ENCODE assay signal across 22 mouse cellular contexts in genomic region chr7:13056913-13057700, GRCm38 (mm10). TPM values are rescaled to one million over a fixed set of nuclear protein-coding genes. Genes with fewer than 3 reads are reported as not detected.
A peak's percentile ranks its signal among the peaks of the same experiment; 100 is the strongest.
DNase-seq lines count a peak whose midpoint lies in the region; ATAC-seq and TF ChIP-seq lines count a peak whose summit lies in the region.
"Had no signal": no experiment of that assay in that cellular context is flagged by ENCODE, and none has a peak within 500 bp of the region (broad histone marks: within the 10 kb centered on the region; RNA-seq: fewer than 3 reads in every experiment).

No protein-coding gene starts in this region.

- peak; percentile 43 for TF ChIP-seq CTCF in lung, embryonic 14.5 days (IDR thresholded peaks at IDR 0.05; ENCODE audit: low read depth)
- peak; percentile 6; the same call in 1 of the 2 replicates for TF ChIP-seq CTCF in embryonic fibroblast, embryonic 13.5 days (IDR thresholded peaks at IDR 0.05; ENCODE audit: borderline replicate concordance, insufficient read depth, low read length)

- no peak for ATAC-seq in lung, embryonic 14.5 days (ENCODE audit: insufficient read depth)
- ATAC-seq in kidney, embryonic 16.5 days (ENCODE audit: low FRiP score, low TSS enrichment): no peak
- ATAC-seq: intestine, embryonic 16.5 days; Patski had no signal

- no peak overlapping the region for H3K4me2 ChIP-seq in lung, embryonic 14.5 days
- H3K4me2 ChIP-seq in kidney, embryonic 16.5 days (replicated peaks; ENCODE audit: low read depth, low read length): no peak overlapping the region
- H3K4me2 ChIP-seq: heart, embryonic 13.5 days; hindbrain, embryonic 12.5 days; liver, embryonic 13.5 days; midbrain, embryonic 11.5 days had no signal

- no peak for TF ChIP-seq POLR2A in embryonic fibroblast, embryonic 13.5 days (IDR thresholded peaks at IDR 0.05; ENCODE audit: low read depth, low read length)

- H3K27ac ChIP-seq in heart, embryonic 10.5 days: no peak overlapping the region
- no peak overlapping the region for H3K27ac ChIP-seq in lung, embryonic 14.5 days (ENCODE audit: low read depth)
- H3K27ac ChIP-seq in embryonic fibroblast, embryonic 13.5 days (ENCODE audit: insufficient read depth, low read length): no peak overlapping the region
- H3K27ac ChIP-seq in kidney, embryonic 16.5 days (ENCODE audit: low read length): no peak overlapping the region
- H3K27ac ChIP-seq: heart, embryonic 13.5 days; hindbrain, embryonic 12.5 days; liver, embryonic 13.5 days had no signal

- no peak overlapping the region for H3K4me3 ChIP-seq in heart, embryonic 10.5 days
- no peak overlapping the region for H3K4me3 ChIP-seq in lung, embryonic 14.5 days (ENCODE audit: low read depth, low read length)
- no peak overlapping the region for H3K4me3 ChIP-seq in embryonic fibroblast, embryonic 13.5 days (ENCODE audit: insufficient read depth, low read length)
- H3K4me3 ChIP-seq in kidney, embryonic 16.5 days (ENCODE audit: low read length): no peak overlapping the region
- H3K4me3 ChIP-seq: heart, embryonic 13.5 days; hindbrain, embryonic 12.5 days; liver, embryonic 13.5 days had no signal

- no peaks in the 10 kb centered on the region for H3K27me3 ChIP-seq in heart, embryonic 10.5 days (ENCODE audit: insufficient read depth, poor library complexity, severe bottlenecking)
- no peaks in the 10 kb centered on the region for H3K27me3 ChIP-seq in lung, embryonic 14.5 days (ENCODE audit: insufficient read depth, low read length)
- no peaks in the 10 kb centered on the region for H3K27me3 ChIP-seq in kidney, embryonic 16.5 days (ENCODE audit: insufficient read depth, low read length)
- H3K27me3 ChIP-seq: heart, embryonic 13.5 days; hindbrain, embryonic 12.5 days; liver, embryonic 13.5 days; Patski had no signal

- no peaks in the 10 kb centered on the region for H3K36me3 ChIP-seq in heart, embryonic 10.5 days
- H3K36me3 ChIP-seq in lung, embryonic 14.5 days (ENCODE audit: insufficient read depth): no peaks in the 10 kb centered on the region
- H3K36me3 ChIP-seq in kidney, embryonic 16.5 days (ENCODE audit: insufficient read depth, low read length): no peaks in the 10 kb centered on the region
- H3K36me3 ChIP-seq: heart, embryonic 13.5 days; hindbrain, embryonic 12.5 days; liver, embryonic 13.5 days had no signal

- WGBS in heart, embryonic 10.5 days: 61% methylated on average over 8 of the region's 8 CpGs
- WGBS in lung, embryonic 14.5 days: 65% methylated on average over 8 of the region's 8 CpGs
- WGBS in kidney, embryonic 16.5 days: 50% methylated on average over 8 of the region's 8 CpGs

- no peaks in the 10 kb centered on the region for H3K9me3 ChIP-seq in heart, embryonic 10.5 days
- no peaks in the 10 kb centered on the region for H3K9me3 ChIP-seq in lung, embryonic 14.5 days (ENCODE audit: low read depth, low read length)
- no peaks in the 10 kb centered on the region for H3K9me3 ChIP-seq in kidney, embryonic 16.5 days (ENCODE audit: low read length)
- H3K9me3 ChIP-seq: heart, embryonic 13.5 days; hindbrain, embryonic 12.5 days; liver, embryonic 13.5 days had no signal

- H3K9ac ChIP-seq in lung, embryonic 14.5 days: no peak overlapping the region
- H3K9ac ChIP-seq in kidney, embryonic 16.5 days (replicated peaks; ENCODE audit: low read length): no peak overlapping the region
- H3K9ac ChIP-seq: heart, embryonic 13.5 days; hindbrain, embryonic 12.5 days; liver, embryonic 13.5 days had no signal

- H3K4me1 ChIP-seq in heart, embryonic 10.5 days: no peaks in the 10 kb centered on the region
- H3K4me1 ChIP-seq in lung, embryonic 14.5 days (ENCODE audit: insufficient read depth): no peaks in the 10 kb centered on the region
- no peaks in the 10 kb centered on the region for H3K4me1 ChIP-seq in embryonic fibroblast, embryonic 13.5 days (ENCODE audit: control insufficient read depth, insufficient read depth, low read length)
- peaks cover 3% of the 10 kb centered on the region; the same call in 1 of the 2 replicates for H3K4me1 ChIP-seq in kidney, embryonic 16.5 days (ENCODE audit: insufficient read depth, low read length)

- peak; percentile 81 for DNase-seq in heart, adult 11 months
- no peak for DNase-seq in heart, embryonic 10.5 days (ENCODE audit: low spot score)
- no peak for DNase-seq in lung, embryonic 14.5 days
- no peak for DNase-seq in lung, adult 18-20 months
- DNase-seq in ES-CJ7 (ENCODE audit: low read depth, low spot score): peak; percentile 77
- no peak for DNase-seq in B cell, adult 2 months
- DNase-seq: gastrocnemius, postnatal 25 days; kidney, postnatal 25 days; left cerebral cortex, postnatal 4 days; liver, embryonic 13.5 days; lung, postnatal 4 days; thymus, postnatal 4 days had no signal

RNA-seq across cellular contexts. Expression of gene Mzf1, which starts 2.5 kb away (rescaled TPM):
- polyA plus RNA-seq in heart, embryonic 10.5 days (2016; fragmentation: Nextera tagmentation; extraction: Ambion mirVana): 2.2 and 3.1 TPM in 2 replicates
- polyA plus RNA-seq in lung, embryonic 14.5 days (2014; fragmentation: Nextera tagmentation; extraction: Ambion mirVana): 2.3 and 3.3 TPM in 2 replicates
- polyA plus RNA-seq in embryonic fibroblast, embryonic 13.5 days (2011; ENCODE audit: insufficient read length, low read depth, missing spikeins): 0.80 and 1.0 TPM in 2 replicates
- 3.8 and 5.1 TPM in 2 replicates for polyA plus RNA-seq in kidney, embryonic 16.5 days (2015; fragmentation: Nextera tagmentation; extraction: Ambion mirVana)

RNA-seq across cellular contexts. Expression of gene Ube2m, which starts 19.0 kb away (rescaled TPM):
- 159 and 189 TPM in 2 replicates for polyA plus RNA-seq in heart, embryonic 10.5 days (2016; fragmentation: Nextera tagmentation; extraction: Ambion mirVana)
- polyA plus RNA-seq in lung, embryonic 14.5 days (2014; fragmentation: Nextera tagmentation; extraction: Ambion mirVana): 150 and 168 TPM in 2 replicates
- 273 and 288 TPM in 2 replicates for polyA plus RNA-seq in embryonic fibroblast, embryonic 13.5 days (2011; ENCODE audit: insufficient read length, low read depth, missing spikeins)
- polyA plus RNA-seq in kidney, embryonic 16.5 days (2015; fragmentation: Nextera tagmentation; extraction: Ambion mirVana): 30.4 and 54.9 TPM in 2 replicates

RNA-seq across cellular contexts. Expression of gene Chmp2a, which starts 22.5 kb away (rescaled TPM):
- polyA plus RNA-seq in heart, embryonic 10.5 days (2016; fragmentation: Nextera tagmentation; extraction: Ambion mirVana): 129 and 142 TPM in 2 replicates
- polyA plus RNA-seq in lung, embryonic 14.5 days (2014; fragmentation: Nextera tagmentation; extraction: Ambion mirVana): 123 and 128 TPM in 2 replicates
- 85.6 and 98.6 TPM in 2 replicates for polyA plus RNA-seq in embryonic fibroblast, embryonic 13.5 days (2011; ENCODE audit: insufficient read length, low read depth, missing spikeins)
- 159 and 162 TPM in 2 replicates for polyA plus RNA-seq in kidney, embryonic 16.5 days (2015; fragmentation: Nextera tagmentation; extraction: Ambion mirVana)

RNA-seq across cellular contexts. Expression of gene Vmn1r85, which starts 37.9 kb away (rescaled TPM):
- not detected in 2 replicates for polyA plus RNA-seq in heart, embryonic 10.5 days (2016; fragmentation: Nextera tagmentation; extraction: Ambion mirVana)
- not detected in 2 replicates for polyA plus RNA-seq in lung, embryonic 14.5 days (2014; fragmentation: Nextera tagmentation; extraction: Ambion mirVana)
- not detected in 2 replicates for polyA plus RNA-seq in embryonic fibroblast, embryonic 13.5 days (2011; ENCODE audit: insufficient read length, low read depth, missing spikeins)
- not detected in 2 replicates for polyA plus RNA-seq in kidney, embryonic 16.5 days (2015; fragmentation: Nextera tagmentation; extraction: Ambion mirVana)
- polyA plus RNA-seq: embryonic facial prominence, embryonic 11.5 days; heart, embryonic 13.5 days; hindbrain, embryonic 12.5 days; intestine, embryonic 16.5 days; liver, embryonic 13.5 days; midbrain, embryonic 11.5 days; Patski; spleen, adult 2 months; stomach, embryonic 16.5 days had no signal

RNA-seq across cellular contexts. Expression of gene Zbtb45, which starts 47.3 kb away (rescaled TPM):
- 18.2 and 20.8 TPM in 2 replicates for polyA plus RNA-seq in heart, embryonic 10.5 days (2016; fragmentation: Nextera tagmentation; extraction: Ambion mirVana)
- 29.8 and 30.4 TPM in 2 replicates for polyA plus RNA-seq in lung, embryonic 14.5 days (2014; fragmentation: Nextera tagmentation; extraction: Ambion mirVana)
- polyA plus RNA-seq in embryonic fibroblast, embryonic 13.5 days (2011; ENCODE audit: insufficient read length, low read depth, missing spikeins): 14.2 and 16.9 TPM in 2 replicates
- polyA plus RNA-seq in kidney, embryonic 16.5 days (2015; fragmentation: Nextera tagmentation; extraction: Ambion mirVana): 28.3 and 29.2 TPM in 2 replicates

Comparison
In these comparisons a context has a peak if more than half of its experiments do, and no peak if none do; other contexts are left out.
1. DNase-seq: peak in heart, adult 11 months (single experiment) and ES-CJ7 (single experiment); none in heart, embryonic 10.5 days (single experiment), lung, embryonic 14.5 days (single experiment), lung, adult 18-20 months (0 of 2) and B cell, adult 2 months (0 of 2).